Mouse (Mus musculus) heart, adult 2 months (tissue): Measurements from ENCODE around the gene Gm20518. TPM values are rescaled to one million over a fixed set of nuclear protein-coding genes. Genes with fewer than 3 reads are reported as not detected.

Experiments used
- DNase-seq, 2 experiments: peaks; one replicate each; pipeline ENCODE4 v3.0.0; 2021
- H3K27ac ChIP-seq: fragments of 200-600 bp; 2 replicates; pipeline ENCODE4 v1.8.1; 2022
- H3K27me3 ChIP-seq: fragments of 200-500 bp; 2 replicates; pipeline ENCODE4 v1.6.1; 2012; ENCODE audit warnings: mild to moderate bottlenecking, low read length, inconsistent platforms, mixed read lengths; ENCODE audit not compliant: control insufficient read depth, insufficient read depth
- H3K36me3 ChIP-seq: fragments of 200-500 bp; 2 replicates; pipeline ENCODE4 v1.6.1; 2012; ENCODE audit warnings: low read length, inconsistent platforms; ENCODE audit not compliant: control insufficient read depth, insufficient read depth
- H3K4me1 ChIP-seq: fragments of 200-500 bp; 2 replicates; pipeline ENCODE4 v1.6.1; 2011; ENCODE audit warnings: low read length; ENCODE audit not compliant: control insufficient read depth, insufficient read depth
- H3K4me3 ChIP-seq: fragments of 200-600 bp; 2 replicates; pipeline ENCODE4 v1.8.1; 2022
- H3K79me2 ChIP-seq: fragments of 200-500 bp; replicated peaks from 2 replicates; pipeline ENCODE4 v1.6.1; 2012; ENCODE audit warnings: mild to moderate bottlenecking, inconsistent platforms, low read length, moderate library complexity, mixed read lengths; ENCODE audit not compliant: control insufficient read depth, insufficient read depth
- H3K9ac ChIP-seq: fragments of 200-500 bp; 2 replicates; pipeline ENCODE4 v1.6.1; 2012; ENCODE audit warnings: low read depth, mild to moderate bottlenecking, control low read depth, inconsistent platforms, low read length, mixed read lengths
- CTCF ChIP-seq: fragments of 200-600 bp; IDR thresholded peaks from 2 replicates; pipeline ENCODE4 v1.8.1; 2022; ENCODE audit warnings: antibody characterized with exemption, mild to moderate bottlenecking, moderate library complexity
- EP300 ChIP-seq: fragments of 200-500 bp; IDR thresholded peaks from 2 replicates; pipeline ENCODE4 v1.6.1; 2011; ENCODE audit warnings: low read depth, low read length, control low read depth; ENCODE audit not compliant: insufficient read depth
- POLR2A ChIP-seq: fragments of 200-500 bp; IDR thresholded peaks from 2 replicates; pipeline ENCODE4 v1.6.1; 2011; ENCODE audit warnings: mild to moderate bottlenecking, low read depth, low read length, control low read depth; ENCODE audit not compliant: insufficient read depth
- WGBS: fragments of 180-500 bp; shearing (Covaris S2); methylation state at CpG from one replicate; pipeline ENCODE4 v1.1.7; 2018; 5-methylcytosine and 5-hydroxymethylcytosine counted together
- intact Hi-C: fragments of 180-260 bp; cut with DNase I; formaldehyde crosslinking; loops from one replicate; pipeline ENCODE4 v1.15.1; 2025
- polyA plus RNA-seq: library from polyadenylated mRNA; depleted of rRNA; stranded (reverse); fragments of >200 nt; gene quantifications from 2 replicates; pipeline ENCODE4 v1.2.3, GENCODE M21; 2012
- total RNA-seq, 2 experiments: library from RNA; stranded (reverse); gene quantifications; 2 replicates each; pipeline ENCODE4 v1.2.3; 2021

Gene Gm20518
- total and polyA plus RNA-seq, 3 experiments: 0.20 to 0.68 (median 0.31) TPM

- DNase-seq: no peak
- intact Hi-C loops: no loop called here
- TF ChIP-seq CTCF (no peak), EP300 (no peak), POLR2A (no peak)
- Histone ChIP-seq H3K9ac (no peak overlapping the region), H3K36me3 (no peaks in the 10 kb centered on the region), H3K27me3 (peaks cover 14% of the 10 kb centered on the region), H3K27ac (no peak overlapping the region), H3K4me1 (peaks cover 8% of the 10 kb centered on the region), H3K79me2 (no peaks in the 10 kb centered on the region), H3K4me3 (no peak overlapping the region)
- WGBS: 61% methylated on average over 7 of the region's 7 CpGs
Measured at GRCm38 (mm10) chr16:17804982-17805381, 86.5 kb downstream of the Gm20518 start.

GRCm38 (mm10) chr16:17804449-17804912, 87.0 kb downstream of the Gm20518 start:
- Histone ChIP-seq H3K4me3 (no peak overlapping the region), H3K27me3 (peaks cover 14% of the 10 kb centered on the region), H3K79me2 (no peaks in the 10 kb centered on the region), H3K4me1 (peaks cover 8% of the 10 kb centered on the region), H3K9ac (no peak overlapping the region), H3K27ac (no peak overlapping the region), H3K36me3 (no peaks in the 10 kb centered on the region)
- TF ChIP-seq POLR2A: no peak
- TF ChIP-seq EP300: no peak
- no peak for TF ChIP-seq CTCF
- 37% methylated on average over 32 of the region's 33 CpGs for WGBS
- intact Hi-C loops: no loop called here
- peak; percentile 23 to 41 for DNase-seq

- DNase-seq: no peak
- Histone ChIP-seq H3K36me3 (no peaks in the 10 kb centered on the region), H3K27me3 (peaks cover 14% of the 10 kb centered on the region), H3K9ac (no peak overlapping the region; the same call in 1 of the 2 replicates), H3K4me3 (peak overlapping the region; percentile 47; the same call in 1 of the 2 replicates), H3K4me1 (peaks cover 6% of the 10 kb centered on the region), H3K79me2 (no peaks in the 10 kb centered on the region), H3K27ac (no peak overlapping the region)
- intact Hi-C loops: loop anchor here (2.0 kb wide), 1 partner anchor 33 kb away; no protein-coding TSS in a partner anchor
- TF ChIP-seq EP300 (no peak), CTCF (no peak), POLR2A (no peak)
- WGBS: 60% methylated on average over 33 of the region's 33 CpGs
Measured at GRCm38 (mm10) chr16:17803675-17804448, 87.6 kb downstream of the Gm20518 start.

GRCm38 (mm10) chr16:17802839-17803674, 88.4 kb downstream of the Gm20518 start:
- peaks cover 6% of the 10 kb centered on the region for H3K4me1 ChIP-seq
- H3K27ac ChIP-seq: no peak overlapping the region
- H3K27me3 ChIP-seq: peaks cover 14% of the 10 kb centered on the region
- intact Hi-C loops: loop anchor here (2.0 kb wide), 1 partner anchor 32 kb away; no protein-coding TSS in a partner anchor
- peak; percentile 61 to 64 for DNase-seq
- H3K79me2 ChIP-seq: no peaks in the 10 kb centered on the region
- H3K9ac ChIP-seq: peak overlapping the region; percentile 45
- 21% methylated on average over 83 of the region's 83 CpGs for WGBS
- no peaks in the 10 kb centered on the region for H3K36me3 ChIP-seq
- TF ChIP-seq CTCF: peak; percentile 39
- TF ChIP-seq EP300: no peak
- TF ChIP-seq POLR2A: no peak
- peak overlapping the region; percentile 47 for H3K4me3 ChIP-seq

GRCm38 (mm10) chr16:17802456-17802838, 89.0 kb downstream of the Gm20518 start:
- TF ChIP-seq POLR2A: no peak
- TF ChIP-seq CTCF: no peak
- TF ChIP-seq EP300: no peak
- H3K9ac ChIP-seq: peak overlapping the region; percentile 42; the same call in 1 of the 2 replicates
- H3K27ac ChIP-seq: no peak overlapping the region
- WGBS: 43% methylated on average over 18 of the region's 18 CpGs
- H3K4me1 ChIP-seq: peaks cover 6% of the 10 kb centered on the region
- peaks cover 14% of the 10 kb centered on the region for H3K27me3 ChIP-seq
- peak overlapping the region; percentile 47 for H3K4me3 ChIP-seq
- intact Hi-C loops: loop anchor here (2.0 kb wide), 1 partner anchor 32 kb away; no protein-coding TSS in a partner anchor
- H3K79me2 ChIP-seq: no peaks in the 10 kb centered on the region
- no peak for DNase-seq
- H3K36me3 ChIP-seq: no peaks in the 10 kb centered on the region
